Mouse (Mus musculus) C2C12 (cell line): ENCODE measurements around the gene Sema6c. TPM values are rescaled to one million over a fixed set of nuclear protein-coding genes. Genes with fewer than 3 reads are reported as not detected.
A peak's percentile ranks its signal among the peaks of the same experiment; 100 is the strongest.

ENCODE experiments used
- H3K27me3 ChIP-seq: one replicate; pipeline ENCODE4 v1.6.1; 2011; ENCODE audit not compliant: control insufficient read depth, insufficient read depth, insufficient read length
- H3K36me3 ChIP-seq: one replicate; pipeline ENCODE4 v1.6.1; 2011; ENCODE audit not compliant: control insufficient read depth, insufficient read depth
- H3K4me3 ChIP-seq: one replicate; pipeline ENCODE4 v1.5.1; 2011; ENCODE audit warnings: mild to moderate bottlenecking, control low read depth; ENCODE audit not compliant: poor library complexity, insufficient read depth, severe bottlenecking
- H3K79me2 ChIP-seq: one replicate; pipeline ENCODE4 v1.6.1; 2011; ENCODE audit not compliant: control insufficient read depth, insufficient read depth
- H3K79me3 ChIP-seq: one replicate; pipeline ENCODE4 v1.6.1; 2011; ENCODE audit warnings: low read depth, control low read depth
- H3ac ChIP-seq: one replicate; pipeline ENCODE3; 2011; ENCODE audit warnings: low read depth; ENCODE audit not compliant: control insufficient read depth, insufficient read length
- CEBPB ChIP-seq: IDR thresholded peaks from one replicate; pipeline ENCODE4 v1.6.1; 2011; ENCODE audit warnings: low read depth, mild to moderate bottlenecking, control low read depth, moderate library complexity
- CTCF ChIP-seq: IDR thresholded peaks from one replicate; pipeline ENCODE4 v1.5.1; 2011; ENCODE audit not compliant: control insufficient read depth, insufficient read depth, insufficient read length
- FOSL1 ChIP-seq: IDR thresholded peaks from one replicate; pipeline ENCODE4 v1.8.0; 2011; ENCODE audit warnings: mild to moderate bottlenecking, low read length; ENCODE audit not compliant: poor library complexity, insufficient read depth, severe bottlenecking
- MAX ChIP-seq: IDR thresholded peaks from one replicate; pipeline ENCODE4 v1.6.1; 2011; ENCODE audit warnings: mild to moderate bottlenecking, control low read depth
- MYOD1 ChIP-seq: IDR thresholded peaks from one replicate; pipeline ENCODE4 v1.6.1; 2011; ENCODE audit warnings: low read depth; ENCODE audit not compliant: control insufficient read depth, insufficient read length
- MYOG ChIP-seq: IDR thresholded peaks from one replicate; pipeline ENCODE4 v1.6.1; 2011; ENCODE audit not compliant: control insufficient read depth, insufficient read length; ENCODE audit errors: extremely low read depth
- USF1 ChIP-seq: IDR thresholded peaks from one replicate; pipeline ENCODE4 v1.6.1; 2011; ENCODE audit warnings: low read depth, mild to moderate bottlenecking, control low read depth, moderate library complexity
- polyA plus RNA-seq: library from polyadenylated mRNA; unstranded; fragments of >200 nt; fragmentation: generic; extraction: Trizol; gene quantifications from one replicate; pipeline ENCODE4 v1.2.1, GENCODE M21; 2012; ENCODE audit warnings: missing spikeins

Sema6c gene
- polyA plus RNA-seq, 1 experiment, result 5.4 TPM

DNA sequence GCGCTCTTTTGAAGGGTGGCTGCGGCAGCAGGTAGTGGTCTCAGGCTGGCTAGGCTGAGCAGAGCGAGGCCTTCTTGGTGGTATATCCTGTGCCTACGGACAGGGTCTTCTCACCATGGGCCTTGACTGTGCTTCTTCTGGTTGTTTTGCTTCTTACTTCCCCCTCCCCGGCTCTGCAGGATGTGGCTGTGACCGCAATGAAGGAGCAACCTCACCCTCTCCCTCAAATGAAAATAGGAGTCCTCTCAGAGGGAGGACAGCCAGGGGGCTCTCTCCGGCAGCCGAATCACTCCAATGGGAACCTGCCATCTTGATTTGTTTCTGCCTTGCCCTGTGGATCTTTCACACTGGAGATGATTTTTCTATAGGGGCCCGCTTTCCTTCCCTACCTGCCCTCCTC is 18.8 kb upstream of the Sema6c start:
- Histone ChIP-seq H3K36me3 (no peaks in the 10 kb centered on the region), H3K4me3 (no peak overlapping the region), H3K27me3 (no peaks in the 10 kb centered on the region), H3ac (no peak overlapping the region), H3K79me2 (no peaks in the 10 kb centered on the region), H3K79me3 (no peaks in the 10 kb centered on the region)
- TF ChIP-seq MYOG (no peak), MYOD1 (no peak), FOSL1 (no peak), USF1 (no peak), CEBPB (no peak), CTCF (no peak), MAX (no peak)

DNA sequence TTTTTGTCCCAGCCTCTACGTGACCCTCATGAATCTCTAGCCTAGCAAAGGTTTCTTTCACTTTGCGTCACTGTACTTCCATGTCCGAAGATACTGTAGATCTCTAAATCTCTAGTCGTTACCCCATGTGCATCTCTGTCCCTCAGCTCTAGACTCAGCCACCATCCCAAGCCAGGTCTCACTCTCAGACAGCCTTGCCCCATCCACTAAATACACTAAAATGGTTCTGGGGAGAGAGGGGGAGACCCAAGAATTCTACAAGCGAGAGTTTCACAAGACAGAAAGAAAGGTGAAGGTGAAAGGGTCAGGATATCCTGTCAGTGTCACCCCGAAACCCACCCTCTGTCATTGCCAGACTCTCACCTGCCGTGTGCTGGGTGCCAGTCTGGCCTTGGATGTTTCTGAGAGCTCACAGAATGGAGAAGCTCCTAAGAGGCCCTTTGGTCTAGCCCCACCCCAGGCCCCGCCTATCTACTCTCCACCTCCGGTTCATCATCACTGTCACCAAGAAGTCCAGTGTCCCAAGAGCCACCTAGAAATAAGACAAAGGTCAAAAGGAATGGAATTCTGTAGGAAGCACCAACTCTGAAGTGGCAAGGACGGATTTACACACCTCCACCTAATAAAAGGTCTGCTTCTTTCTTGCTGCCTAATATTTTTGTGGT is 18.2 kb upstream of the Sema6c start, which contains the start of gene Tnfaip8l2:
Gene Tnfaip8l2, minus strand, starts transcription at position 409 of the 665 bp plus-strand sequence.
- no peaks in the 10 kb centered on the region for H3K79me3 ChIP-seq
- H3K36me3 ChIP-seq, result no peaks in the 10 kb centered on the region
- no peaks in the 10 kb centered on the region for H3K79me2 ChIP-seq
- no peak within 1 kb of the TSS for H3K4me3 ChIP-seq
- TF ChIP-seq FOSL1, result no peak
- no peak for TF ChIP-seq MYOG
- no peak for TF ChIP-seq MYOD1
- no peaks in the 10 kb centered on the region for H3K27me3 ChIP-seq
- no peak within 1 kb of the TSS for H3ac ChIP-seq

DNA sequence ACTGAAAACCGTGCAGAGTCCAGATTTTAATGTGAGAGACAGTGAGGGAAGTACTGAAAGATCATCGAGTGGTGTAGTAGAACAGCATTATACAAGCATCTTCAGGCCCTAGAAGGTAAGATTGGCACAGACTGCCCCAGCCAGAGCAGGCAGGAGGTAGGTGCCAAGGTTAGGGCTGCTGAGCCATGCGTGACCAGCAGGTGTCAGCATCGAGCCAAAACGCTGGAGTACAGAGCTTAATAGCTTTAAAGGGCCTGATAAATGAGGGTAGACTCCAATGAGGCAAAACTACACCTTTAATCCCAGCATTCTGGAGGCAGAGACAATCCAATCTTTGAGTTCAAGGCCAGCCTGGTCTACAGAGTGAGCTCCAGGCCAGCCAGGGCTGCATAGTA is 17.6 kb upstream of the Sema6c start:
- TF ChIP-seq MAX, result peak; percentile 28
- no peak for TF ChIP-seq CEBPB
- peak; percentile 73 for TF ChIP-seq CTCF
- no peak for TF ChIP-seq FOSL1
- no peak for TF ChIP-seq MYOD1
- Histone ChIP-seq H3K27me3 (no peaks in the 10 kb centered on the region), H3K79me2 (no peaks in the 10 kb centered on the region), H3K36me3 (no peaks in the 10 kb centered on the region), H3K79me3 (no peaks in the 10 kb centered on the region), H3ac (no peak overlapping the region), H3K4me3 (no peak overlapping the region)

- Histone ChIP-seq H3K27me3 (peaks cover 3% of the 10 kb centered on the region), H3ac (no peak overlapping the region), H3K79me3 (no peaks in the 10 kb centered on the region), H3K4me3 (no peak overlapping the region), H3K79me2 (no peaks in the 10 kb centered on the region), H3K36me3 (no peaks in the 10 kb centered on the region)
- TF ChIP-seq MAX (no peak), CEBPB (no peak), FOSL1 (no peak)
These were observed 12.3 kb upstream of the Sema6c start for GRCm38 (mm10) chr3:95147924-95148323.

GRCm38 (mm10) chr3:95153874-95154273 is 6.4 kb upstream of the Sema6c start:
- no peaks in the 10 kb centered on the region for H3K36me3 ChIP-seq
- H3K4me3 ChIP-seq, result no peak overlapping the region
- no peaks in the 10 kb centered on the region for H3K79me3 ChIP-seq
- no peak for TF ChIP-seq FOSL1
- TF ChIP-seq CTCF, result no peak
- no peak for TF ChIP-seq MAX
- TF ChIP-seq USF1, result no peak
- TF ChIP-seq MYOD1, result no peak
- no peak for TF ChIP-seq CEBPB
- TF ChIP-seq MYOG, result no peak
- H3K27me3 ChIP-seq, result peaks cover 3% of the 10 kb centered on the region
- no peak overlapping the region for H3ac ChIP-seq
- no peaks in the 10 kb centered on the region for H3K79me2 ChIP-seq

- TF ChIP-seq MYOG, result no peak
- TF ChIP-seq CEBPB, result no peak
- TF ChIP-seq FOSL1, result no peak
- no peak for TF ChIP-seq MYOD1
- TF ChIP-seq MAX, result no peak
- no peak for TF ChIP-seq USF1
- no peak for TF ChIP-seq CTCF
- H3K36me3 ChIP-seq, result no peaks in the 10 kb centered on the region
- no peaks in the 10 kb centered on the region for H3K79me3 ChIP-seq
- H3K27me3 ChIP-seq, result no peaks in the 10 kb centered on the region
- peak overlapping the region; percentile 40 for H3K4me3 ChIP-seq
- no peaks in the 10 kb centered on the region for H3K79me2 ChIP-seq
- peak overlapping the region; percentile 55 for H3ac ChIP-seq
These were observed 708 bp upstream of the Sema6c start for GRCm38 (mm10) chr3:95159511-95159986.
